Mouse (Mus musculus) layer of hippocampus, adult 9-10 months (tissue): ENCODE measurements around the gene Rpp40.

Experiments used
- DNase-seq: peaks from one replicate; pipeline ENCODE4 v3.0.0; 2022; ENCODE audit warnings: low spot score

The Rpp40 gene

DNA sequence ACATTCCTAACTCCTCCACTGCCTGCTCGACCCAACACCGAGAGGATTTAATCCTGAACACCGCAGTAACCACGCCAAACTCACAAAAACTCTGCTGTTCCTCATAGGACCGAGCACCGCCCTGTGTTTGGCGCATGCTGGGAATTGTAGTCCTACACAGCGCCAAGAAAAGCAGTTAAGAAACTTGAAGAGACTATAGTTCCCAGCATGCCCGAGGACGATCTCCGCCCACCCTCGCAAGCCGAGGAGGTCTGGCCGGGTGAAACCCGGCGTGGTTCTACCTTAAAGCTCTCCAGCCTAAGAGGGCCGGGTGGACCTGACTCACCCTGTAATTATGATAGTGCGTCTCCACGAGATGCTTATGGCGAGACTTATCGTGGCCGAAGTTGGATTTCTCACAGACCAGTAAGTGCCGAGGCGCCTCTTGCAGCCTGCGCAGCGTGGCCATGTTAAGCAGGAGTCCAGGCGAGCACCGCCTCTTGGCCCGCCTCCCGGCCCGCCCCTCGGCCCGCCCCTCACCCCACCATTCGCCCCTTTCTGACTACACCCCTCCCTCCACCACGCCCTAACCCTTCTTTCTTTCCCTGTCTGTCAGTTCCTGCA is at the start of gene Rpp40:
TSS of gene Rpp40 (minus strand) at position 481 of the 603 bp plus-strand sequence.
- peak; percentile 93 for DNase-seq

DNA sequence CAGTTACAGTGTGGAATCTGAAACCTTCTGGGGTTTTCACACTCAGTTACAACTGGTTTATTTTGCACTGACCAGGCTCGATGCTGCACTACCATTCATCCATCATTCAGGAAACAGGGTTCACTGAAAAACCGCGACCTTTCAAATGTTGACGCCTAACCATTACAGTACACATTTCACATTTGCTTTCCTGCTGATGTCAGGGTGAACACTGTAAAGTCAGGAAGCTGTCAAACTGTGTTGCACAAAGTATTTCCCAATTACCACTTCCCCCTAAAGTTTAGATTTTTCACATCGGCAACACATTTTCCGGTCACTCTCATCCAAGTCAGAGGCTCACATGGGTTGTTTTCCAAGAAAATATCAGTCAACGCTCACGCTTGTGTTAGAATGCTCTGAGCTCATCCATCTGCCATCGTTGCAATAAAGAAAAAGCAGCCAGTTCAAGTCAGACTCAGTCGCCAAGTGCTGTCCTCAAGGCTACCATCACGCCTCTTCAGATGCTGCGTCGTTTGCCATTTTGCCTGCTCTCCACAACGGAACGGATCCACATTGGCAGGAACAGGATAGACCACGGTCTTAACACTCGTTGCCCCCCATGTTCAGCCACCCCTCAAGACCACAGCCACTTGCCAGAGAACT is 43.8 kb upstream of the Rpp40 start:
- no peak for DNase-seq

DNA sequence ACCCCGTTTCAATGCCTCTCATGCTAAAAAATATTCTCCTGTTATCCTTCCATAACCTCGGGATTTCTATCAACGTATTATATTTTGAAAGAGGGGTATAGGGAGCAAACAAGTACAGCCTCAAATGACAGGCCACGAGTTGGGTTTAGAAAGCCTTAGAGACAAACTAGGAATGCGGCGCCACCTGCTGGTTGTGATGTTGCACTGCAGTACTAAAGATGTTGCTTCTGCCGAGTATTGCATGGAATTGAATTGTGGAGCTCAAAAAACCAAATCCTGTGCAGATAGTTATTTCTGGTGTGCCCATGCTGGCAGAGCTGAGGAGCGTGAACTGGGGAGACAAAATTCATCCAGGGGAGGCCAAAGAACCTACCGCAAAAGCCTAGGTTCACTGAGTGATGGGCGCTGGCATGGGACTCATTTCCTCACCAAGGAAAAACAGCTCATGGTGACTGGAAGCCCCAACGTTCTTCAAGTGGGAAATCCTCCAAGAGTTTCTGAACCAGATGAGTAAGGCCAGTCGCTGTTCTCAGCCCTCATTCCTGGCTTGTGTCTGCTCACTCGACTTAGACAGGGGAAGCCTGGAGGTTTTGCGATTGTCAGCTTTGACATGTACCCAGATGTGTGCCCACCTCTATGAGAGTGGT is 41.3 kb upstream of the Rpp40 start:
- DNase-seq: peak; percentile 67

DNA sequence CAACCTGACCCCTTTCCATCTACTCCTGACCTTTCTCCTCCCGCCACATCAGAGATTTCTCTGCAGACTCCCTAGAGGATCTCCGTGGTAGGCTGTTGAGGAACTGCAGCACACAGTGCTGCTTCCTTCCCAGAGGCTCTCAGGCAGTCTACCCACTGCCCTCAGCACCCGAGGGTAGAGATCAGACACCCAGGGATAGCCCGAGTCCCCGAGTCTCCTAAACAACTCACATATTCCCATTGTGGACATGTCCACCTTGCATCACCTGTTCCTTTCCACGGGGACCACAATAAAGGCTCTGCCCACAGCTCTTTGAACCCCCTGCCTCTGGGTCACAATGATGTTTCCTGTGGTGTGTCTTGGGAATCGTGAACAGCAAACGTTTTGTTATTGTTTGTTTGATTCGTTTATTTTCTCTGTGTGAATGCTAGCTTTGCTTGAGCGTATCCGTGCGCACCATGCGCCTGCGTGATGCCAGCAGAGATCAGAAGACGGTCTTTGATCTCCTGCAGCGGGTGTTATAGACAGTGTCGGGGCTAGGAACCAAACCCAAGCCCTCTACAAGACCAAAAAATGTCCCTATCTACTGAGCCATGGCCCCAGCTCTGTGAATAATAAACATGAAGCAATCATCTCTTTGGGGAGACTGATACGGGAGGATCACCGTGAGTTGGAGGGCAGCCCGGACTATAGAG is 40.6 kb upstream of the Rpp40 start:
- DNase-seq: no peak

DNA sequence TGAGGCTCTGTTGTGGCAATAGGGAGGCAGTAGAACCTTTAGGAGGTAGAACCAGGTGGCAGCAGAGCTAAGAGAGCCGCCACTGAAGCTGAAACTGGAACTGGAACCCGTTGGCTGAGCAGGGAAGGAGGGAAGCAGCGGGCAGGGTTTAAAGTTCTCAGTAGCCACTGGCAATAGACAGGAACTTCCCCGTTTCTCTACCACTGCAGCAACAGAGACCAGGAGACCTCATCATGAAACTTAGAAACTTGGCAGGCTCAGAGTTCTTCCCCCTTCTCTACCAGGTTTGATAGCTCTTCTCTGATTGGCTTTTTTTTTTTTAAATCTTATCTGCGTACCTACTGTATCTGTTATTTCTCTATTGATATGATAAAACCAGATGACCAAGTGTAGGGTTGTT is 34.8 kb upstream of the Rpp40 start:
- no peak for DNase-seq

DNA sequence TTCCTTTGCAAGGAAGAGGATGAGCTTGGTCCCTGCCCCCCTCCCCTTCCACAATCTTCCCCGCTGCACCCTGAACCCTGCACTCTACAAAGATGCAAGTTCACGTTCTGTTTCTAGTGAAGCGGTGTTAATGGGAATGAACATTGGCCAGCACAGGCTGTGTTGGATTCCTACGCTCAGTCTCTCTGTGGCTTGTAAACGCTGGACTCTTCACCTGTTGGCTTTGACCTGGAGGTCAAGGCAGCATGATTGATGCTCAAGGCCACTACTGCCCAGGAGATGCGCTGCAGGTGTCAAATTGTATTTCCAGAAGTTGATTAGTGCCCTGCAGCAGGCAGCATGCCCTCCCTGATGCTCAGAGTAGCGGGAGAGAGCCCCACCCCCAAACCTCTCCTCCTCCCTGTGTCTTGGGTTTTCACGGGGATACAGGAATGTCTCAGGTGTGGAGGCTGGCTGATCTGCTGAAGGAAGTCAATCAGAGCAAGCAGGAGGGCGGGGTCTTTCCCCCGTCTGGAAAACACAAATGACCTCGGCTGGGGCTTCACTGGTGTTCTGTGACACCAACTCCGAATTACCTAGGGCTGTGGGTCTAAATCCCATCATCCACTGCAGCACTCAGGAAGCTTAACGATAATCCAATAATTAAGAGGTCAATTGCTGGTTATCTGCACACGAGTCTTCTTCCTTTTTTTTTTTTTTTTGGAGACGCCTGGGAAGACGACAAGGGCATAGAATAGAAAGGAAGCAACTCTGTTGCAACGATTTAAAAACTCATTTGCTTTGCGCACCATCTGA is 33.9 kb upstream of the Rpp40 start:
- DNase-seq: no peak

DNA sequence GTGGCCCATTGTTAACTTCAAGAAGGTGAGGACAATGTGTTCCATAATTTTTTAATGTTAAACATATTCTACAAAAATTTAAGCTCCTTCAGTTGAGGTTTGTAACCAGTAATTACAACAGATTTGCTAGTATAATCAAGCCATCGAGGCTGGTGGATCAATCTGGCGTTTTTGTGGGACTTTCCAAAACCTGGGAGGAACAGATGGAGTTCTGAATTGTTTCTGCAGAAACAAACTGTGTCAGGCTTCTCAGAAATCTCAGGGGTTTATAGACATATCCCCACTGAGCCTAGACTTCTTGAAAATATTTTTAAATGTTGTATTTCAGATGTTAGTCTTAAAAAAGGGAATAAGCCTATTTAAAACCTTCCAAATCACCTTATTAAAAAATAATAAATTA is 31.8 kb upstream of the Rpp40 start:
- DNase-seq: peak; percentile 37

DNA sequence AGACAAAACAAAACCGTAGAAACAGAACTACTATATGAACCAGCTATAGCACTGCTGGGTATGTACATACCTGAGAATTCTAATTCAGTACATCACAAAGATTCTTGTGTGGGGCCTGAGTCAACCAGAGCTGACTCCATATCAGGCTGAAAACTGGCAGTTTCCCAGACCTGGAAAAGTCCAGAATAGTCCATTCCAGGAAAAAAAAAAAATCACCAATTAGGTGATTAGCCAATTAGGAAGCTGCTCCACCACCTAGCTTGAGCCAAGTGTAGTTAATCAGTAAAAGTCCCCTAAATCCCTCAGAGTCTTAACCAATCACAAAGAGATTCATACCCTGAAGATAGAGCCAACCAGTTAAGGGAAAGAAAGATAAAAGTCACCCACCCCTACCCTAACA is 5.3 kb upstream of the Rpp40 start:
- DNase-seq: no peak

DNA sequence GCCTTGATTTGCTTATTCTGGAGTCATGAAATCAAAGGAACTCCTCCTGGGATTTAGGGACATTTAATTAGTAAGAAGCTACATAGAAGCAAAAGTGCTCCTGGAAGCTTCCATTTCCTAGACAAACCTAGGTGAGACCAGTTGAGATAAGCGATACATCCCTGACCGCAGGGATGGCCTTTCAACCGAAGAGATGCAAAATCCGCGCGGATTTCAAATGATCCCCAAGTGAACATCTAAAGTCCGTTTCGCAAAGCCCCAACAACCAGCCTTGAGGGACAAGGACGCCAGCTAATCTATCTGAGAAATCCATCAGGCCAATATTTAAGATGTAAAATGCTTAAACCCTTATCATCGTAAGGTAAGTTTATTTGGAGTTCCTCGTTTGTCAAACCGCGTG is 781 bp downstream of the Rpp40 start:
- DNase-seq: no peak

DNA sequence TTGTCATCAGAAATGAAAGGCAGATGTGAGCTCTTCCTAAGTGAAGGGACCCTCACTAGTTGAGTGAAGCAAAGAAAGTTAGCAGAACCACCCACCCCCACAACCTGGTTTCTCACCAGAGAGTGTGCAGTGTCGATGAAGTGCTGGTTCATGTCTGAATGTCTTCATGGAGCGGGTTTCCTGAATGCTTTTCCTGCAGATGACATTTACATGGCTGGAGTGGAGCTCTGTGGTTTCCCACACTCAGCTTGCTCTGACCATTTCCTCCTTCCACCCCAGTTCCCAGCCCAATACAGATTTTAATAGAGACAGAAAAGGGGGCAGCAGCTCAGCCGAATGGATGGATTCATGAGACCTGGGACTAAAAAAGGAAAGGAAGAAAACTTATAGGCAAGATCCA is 13.3 kb downstream of the Rpp40 start:
- DNase-seq: no peak

DNA sequence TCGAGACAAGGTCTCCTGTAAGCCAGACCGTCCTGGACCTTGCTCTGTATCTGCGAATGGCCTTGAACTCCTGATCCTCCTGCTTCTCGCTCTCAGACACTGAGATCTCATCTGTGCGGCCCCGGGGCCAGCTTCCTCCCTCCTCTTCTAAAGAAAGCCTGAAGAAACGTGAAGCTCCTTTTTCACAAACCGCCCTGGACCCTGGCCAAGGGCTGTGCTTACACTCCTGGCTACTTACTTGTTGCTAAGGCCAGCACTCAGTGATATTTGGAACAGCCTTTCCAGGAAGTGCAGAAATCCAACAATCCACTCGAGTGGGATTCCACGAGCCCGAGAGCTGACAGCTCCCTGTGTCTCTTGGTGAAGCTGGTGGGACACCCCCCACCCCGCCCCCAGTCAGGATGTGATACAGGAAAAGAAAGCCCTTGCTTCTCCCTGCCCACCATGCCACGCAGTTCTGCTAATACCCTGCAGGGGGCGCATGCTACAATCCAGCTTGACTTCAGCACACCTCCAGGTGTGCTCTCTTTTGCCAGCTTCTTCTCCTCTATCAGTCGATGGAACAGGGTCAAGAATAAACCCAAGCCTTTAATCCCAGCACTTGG is 19.9 kb downstream of the Rpp40 start:
- DNase-seq: no peak

DNA sequence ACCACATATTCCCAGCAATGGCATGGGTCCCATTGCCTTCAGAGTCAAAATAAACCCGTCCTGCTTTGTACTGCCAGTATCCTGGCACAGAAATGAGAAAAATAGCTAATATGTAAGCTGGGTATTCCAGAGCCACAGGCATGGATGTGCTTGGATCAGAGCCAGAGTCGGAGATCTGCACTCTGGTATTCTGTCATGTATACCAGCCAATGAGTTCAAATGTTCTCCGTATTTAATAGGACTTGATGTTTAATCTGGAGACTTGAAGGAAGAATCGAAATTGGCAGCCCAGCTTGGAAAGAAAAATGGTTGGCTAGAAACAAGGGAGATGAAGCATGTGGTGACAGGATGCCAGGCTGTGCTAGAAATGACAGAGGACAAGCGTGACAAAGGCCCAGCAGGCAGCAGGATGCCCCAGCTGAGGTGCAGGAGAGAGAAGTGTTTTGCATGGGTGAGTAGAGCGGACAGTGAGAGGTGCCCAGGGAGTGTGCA is 25.6 kb downstream of the Rpp40 start:
- DNase-seq: peak; percentile 4

DNA sequence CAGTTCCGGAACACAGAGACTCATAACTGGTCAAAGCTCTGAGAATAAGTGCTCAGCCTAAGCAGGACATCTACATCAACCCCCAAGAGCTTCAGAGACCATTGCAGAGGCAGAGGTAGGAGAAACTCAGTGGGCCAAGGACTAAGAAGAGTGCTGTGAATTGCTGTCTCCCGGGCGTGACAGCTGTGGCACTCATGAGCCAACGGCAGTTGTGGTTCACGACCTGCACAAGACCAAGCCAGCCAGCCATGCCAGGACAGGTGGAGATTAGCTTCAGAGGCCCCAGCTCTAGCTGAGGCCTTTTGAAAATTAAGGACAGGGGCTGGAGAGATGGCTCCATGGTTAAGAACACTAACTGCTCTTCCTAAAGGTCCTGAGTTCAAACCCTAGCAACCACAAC is 26.6 kb downstream of the Rpp40 start:
- no peak for DNase-seq

DNA sequence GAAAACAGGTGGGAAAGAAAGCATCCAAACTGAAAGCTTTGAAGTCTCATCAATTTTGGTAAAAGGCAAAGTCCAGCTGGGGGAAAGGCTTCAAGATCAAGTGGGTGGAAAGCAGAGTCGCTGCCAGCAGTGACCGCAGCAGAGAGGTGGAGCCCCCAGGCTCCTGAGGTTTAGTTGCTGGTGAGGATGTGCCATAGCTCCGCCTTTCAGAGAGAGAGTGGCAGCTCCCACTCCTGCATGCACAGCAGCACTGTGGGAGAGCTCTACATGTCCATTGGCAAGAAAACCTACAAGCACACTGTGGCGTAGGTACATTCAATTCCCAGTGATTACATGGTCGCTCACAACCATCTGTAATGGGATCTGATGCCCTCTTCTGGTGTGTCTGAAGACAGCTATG is 27.1 kb downstream of the Rpp40 start:
- no peak for DNase-seq

DNA sequence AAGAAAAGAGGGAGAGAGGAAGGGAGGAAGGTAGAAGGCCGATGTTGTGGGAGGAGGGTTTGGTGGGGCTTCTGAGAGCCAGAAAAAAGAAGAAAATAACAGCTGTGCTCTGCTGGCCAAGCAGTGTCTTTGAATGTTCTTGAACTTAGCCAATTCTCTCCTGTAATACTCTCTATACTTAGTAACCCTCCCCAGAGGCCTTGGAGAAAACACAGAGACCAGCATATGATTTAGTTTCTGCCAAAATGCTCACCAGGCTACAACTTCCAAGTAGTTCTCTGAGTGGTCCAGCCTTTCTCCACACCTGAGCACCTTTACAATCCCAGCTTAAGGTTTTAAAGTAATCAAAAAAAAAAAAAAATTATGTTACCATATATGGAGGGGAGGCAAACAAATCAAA is 27.9 kb downstream of the Rpp40 start:
- no peak for DNase-seq

DNA sequence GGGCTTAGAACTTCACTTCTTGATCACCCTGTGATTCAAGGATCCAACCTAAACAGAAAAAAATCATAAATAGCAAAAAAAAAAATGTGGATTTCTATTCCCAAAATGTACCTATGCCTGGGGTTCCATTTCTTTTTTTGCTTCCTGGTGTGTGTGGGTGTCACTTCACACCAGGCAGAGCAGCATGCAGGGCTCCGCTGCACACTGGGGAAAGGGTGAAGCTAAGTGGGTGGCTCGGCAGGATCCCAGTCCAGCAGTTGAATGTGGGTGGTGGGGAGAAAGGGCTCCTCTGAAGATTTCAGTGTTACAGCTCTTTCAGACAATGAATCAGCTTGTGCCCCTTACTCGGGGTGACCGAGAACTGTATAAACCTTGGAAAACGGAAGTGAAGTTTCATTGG is 30.8 kb downstream of the Rpp40 start:
- no peak for DNase-seq

DNA sequence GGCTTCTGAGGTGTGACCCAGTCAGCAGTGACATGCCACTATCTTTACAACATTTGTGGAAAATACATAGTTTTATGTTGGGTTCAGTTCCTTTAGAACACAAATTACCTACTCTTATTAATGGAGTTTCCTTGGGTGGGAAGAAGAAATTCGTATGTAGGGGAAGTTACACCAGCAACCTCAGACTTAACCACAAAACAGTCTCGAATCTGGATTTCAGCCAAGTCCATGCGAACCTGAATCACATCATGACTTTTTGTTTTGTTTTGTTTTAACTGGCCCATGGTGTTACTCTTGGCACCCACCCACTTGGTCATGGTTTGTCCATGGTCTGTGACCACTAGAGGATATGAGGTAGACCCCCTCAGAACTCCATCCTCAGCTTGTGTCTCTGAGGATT is 35.1 kb downstream of the Rpp40 start:
- no peak for DNase-seq

DNA sequence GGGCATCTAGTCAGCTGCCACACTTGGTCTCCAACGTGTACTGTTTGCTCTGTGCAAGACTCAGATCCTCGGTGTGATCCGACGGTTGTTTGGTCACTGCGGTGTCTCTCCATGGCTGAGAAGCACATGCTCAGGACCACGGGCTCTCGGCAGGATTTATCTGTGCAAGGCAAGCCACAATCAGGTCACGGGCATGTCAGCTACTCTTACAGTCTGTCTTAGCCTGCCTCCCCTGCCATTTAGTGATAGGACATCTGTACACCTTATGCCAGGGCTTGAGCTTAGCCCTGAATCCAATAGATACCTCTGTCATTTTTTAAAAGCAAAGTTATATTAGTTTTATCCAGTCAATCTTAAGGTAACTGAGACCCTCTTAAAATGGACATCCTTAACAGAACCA is 35.5 kb downstream of the Rpp40 start:
- DNase-seq: no peak

DNA sequence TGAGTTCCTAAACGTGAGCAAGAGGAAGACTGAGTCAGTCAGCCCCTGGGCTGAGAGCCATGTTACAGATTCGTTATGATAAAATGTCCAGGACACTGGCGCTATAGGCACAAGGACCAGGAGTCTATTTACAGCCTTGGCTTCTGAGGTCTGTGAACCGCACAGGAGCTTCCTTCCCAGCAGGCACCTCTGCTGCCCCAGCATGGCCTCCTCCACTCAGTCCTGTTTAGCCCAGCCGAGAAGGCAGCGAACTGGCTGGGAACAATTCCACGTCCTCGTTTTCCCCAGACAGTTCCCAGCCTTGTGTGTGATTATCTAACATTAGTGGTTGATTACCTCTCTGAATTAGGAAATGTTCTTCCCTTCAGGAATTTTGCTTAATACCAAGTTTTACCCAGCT is 45.2 kb downstream of the Rpp40 start:
- no peak for DNase-seq

DNA sequence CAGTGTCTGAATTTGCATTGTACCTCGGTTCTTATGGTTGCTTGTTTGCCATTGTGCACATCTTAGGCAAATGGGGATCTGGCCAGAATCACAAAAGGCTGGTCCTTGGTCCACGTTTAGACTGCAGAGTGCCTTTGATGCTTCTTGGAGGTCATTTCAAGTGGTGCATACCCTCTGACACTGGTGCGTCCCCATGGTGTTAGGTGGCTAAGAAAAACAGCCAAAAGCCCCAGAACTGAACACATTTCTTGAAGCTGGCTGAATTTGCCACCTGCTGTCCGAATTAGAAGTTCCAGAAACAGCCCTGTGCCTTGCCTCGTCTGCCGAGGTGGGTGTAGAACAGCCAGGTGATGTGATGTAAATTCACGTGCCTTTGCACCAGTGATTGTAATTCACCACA is 48.7 kb downstream of the Rpp40 start:
- DNase-seq: no peak

DNA sequence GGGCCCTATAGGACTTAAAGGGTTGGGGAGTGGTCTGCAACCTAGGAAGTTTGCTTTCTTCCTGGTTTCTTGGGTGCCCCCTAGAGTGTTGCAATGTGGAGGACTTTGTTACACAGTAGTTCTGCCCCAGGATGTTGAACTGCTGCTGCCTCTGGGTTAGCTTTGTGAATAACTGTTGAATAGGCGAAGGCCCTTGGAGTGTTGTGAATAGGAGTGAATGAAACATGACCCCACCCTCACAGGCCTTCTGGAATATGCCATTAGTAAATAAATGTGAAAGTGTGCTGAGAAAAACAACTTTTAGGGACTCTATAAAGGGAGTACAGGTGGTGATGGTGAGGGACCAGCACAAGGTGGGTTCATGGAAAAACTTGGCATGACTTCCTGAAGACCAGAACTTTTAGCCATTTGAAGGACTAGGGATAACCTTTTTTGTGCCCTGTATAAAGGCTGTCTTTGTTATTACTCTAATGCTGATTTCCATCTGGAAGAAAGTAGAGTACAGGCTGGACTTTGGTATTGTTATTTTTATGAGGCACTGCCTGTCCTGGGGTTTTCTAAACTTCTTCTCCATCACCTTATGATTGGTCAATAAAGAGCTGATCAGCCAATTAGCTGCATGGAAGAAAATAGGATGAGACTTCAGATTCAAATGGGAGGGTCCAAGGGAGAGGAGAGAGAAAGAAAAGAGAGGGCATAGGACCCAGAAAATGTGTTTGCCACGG is 53.1 kb downstream of the Rpp40 start:
- no peak for DNase-seq
